Mouse (Mus musculus): ENCODE measurements around the gene Cyp4a29.

GRCm38 (mm10) chr4:115236462-115237096 lies 5.3 kb upstream of the Cyp4a29 start:
- TF ChIP-seq CTCF (IDR thresholded peaks at IDR 0.05; ENCODE audit: control insufficient read depth, insufficient read depth, insufficient replicate concordance, low read depth, low read length): no peak
- no peak for TF ChIP-seq POLR2A (IDR thresholded peaks at IDR 0.05; ENCODE audit: control insufficient read depth, low read depth, low read length)

All from testis, adult 2 months (tissue).